Mouse (Mus musculus): Measurements from ENCODE around the gene Slc23a3. TPM values are rescaled to one million over a fixed set of nuclear protein-coding genes. Genes with fewer than 3 reads are reported as not detected.

The Slc23a3 gene
- polyA plus RNA-seq (2015; fragmentation: Nextera tagmentation; extraction: Ambion mirVana): 0.98 TPM in 2 replicates

DNA sequence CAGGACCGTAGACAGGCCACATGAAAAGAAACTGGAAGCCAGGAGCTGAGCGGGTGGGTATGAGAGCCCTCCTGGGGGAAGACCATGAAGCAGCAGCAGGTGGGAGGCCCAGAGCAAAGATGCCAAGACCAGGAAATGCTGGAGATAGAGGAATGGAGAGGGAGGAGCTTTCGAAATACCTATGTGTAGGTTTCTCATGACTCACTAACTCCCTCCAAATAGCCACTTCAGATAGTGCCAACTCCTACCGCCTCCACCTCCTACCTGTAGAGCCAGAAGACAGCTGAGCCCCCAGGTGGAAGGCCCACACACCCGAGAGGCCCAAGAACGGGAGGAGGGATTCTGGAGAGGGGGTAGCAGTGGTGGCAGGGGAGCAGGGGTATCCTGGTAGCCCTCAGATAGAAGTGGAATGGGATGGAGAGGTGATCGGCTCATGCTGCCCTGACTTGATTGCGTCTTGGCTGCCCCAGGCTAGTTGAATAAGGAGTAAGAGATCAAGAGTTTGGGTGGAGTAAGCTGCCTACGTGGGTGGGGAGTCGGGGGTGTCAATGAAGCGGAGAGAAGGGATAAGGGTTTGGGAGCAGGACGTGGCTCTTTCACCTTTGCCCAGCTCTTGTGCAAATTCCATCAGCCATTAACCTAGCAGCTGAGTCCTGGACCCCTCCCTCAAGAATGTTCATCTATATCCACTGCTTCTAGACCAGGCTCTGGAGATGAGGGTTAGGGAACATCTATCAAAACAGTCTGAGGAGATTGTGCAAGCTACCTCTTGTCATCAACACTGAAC is at the start of gene Slc23a3:
Slc23a3 (minus strand) TSS at position 470 of the 787 bp plus-strand sequence.

DNA sequence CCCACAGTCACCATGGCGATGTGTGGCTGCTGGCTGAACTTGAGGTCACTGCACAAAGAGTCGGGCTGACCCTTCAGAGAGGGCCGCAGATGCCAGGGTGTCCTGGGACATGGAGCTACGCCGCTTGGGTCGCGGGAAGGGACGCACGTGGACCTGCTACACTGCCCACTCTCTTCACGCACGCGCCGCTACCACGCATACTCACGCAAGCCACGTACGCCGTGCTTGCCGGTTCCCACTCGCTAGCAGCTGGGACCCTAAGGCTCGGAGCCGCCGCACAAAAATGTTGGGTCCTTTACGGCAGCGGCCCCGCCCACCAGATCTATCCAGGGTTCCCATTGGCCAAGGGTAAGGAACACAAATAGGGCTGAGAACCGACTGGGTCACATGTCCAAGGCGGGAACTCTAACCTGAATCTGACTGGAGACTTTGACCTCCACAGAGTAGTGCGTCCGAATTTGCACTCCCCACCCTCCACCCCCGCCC is 46.5 kb upstream of the Slc23a3 start, which contains the start of gene Abcb6:
Abcb6 (minus strand) TSS at position 288 of the 486 bp plus-strand sequence.

GRCm38 (mm10) chr1:75168472-75169464 is 35.1 kb upstream of the Slc23a3 start, which contains the start of gene Zfand2b:
TSS of gene Zfand2b (plus strand) at chr1:75168646.

DNA sequence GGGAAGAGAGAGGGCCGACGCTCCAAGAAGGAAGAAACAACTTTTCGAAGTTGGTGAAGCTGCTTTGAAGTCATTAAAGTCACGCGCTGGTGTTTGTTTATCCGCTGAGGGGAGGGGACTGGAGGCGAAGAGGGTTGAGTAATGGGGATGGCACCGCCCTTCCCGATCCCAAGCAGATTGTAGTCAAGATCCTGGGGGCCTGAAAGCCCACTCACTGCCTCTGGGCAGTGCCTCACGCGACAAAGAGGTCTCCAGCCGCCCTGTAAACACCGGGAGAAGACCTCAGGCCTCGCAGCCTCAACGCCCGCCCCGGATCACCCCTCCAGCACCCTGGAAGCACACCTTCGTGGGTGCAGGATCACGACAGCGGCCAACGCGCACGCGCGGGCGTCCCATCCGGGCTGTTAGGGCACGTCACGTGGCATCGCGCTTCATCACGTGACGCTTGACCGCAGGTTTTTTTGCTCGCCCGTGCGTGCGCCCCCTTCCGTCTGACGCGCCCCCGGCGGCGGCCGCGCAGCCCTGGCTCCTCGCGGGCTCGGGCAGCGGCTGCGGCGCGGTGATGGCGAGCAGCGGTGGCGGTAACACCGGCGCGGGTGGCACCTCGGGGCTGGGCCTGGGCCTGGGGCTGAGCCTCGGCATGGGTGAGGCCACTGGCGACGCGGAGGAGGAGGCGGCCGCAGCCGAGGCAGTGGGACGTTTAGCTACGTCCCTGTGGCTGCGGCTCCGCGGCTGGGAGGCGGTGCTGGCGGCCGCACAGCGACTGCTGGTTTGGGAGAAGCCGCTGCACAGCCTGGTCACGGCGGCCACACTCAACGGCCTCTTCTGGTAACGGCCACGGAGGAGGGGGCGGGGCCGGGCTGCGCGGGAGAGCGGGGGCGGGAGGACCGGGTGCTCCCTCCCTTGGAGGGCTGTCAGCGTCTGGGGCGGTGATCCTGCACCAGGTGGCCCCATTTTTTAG is 8.9 kb upstream of the Slc23a3 start, which contains the start of the genes Cnppd1 and Retreg2:
Cnppd1 (minus strand) TSS at position 411 of the 961 bp plus-strand sequence.
Retreg2 (plus strand) TSS at position 478 of the 961 bp plus-strand sequence.

DNA sequence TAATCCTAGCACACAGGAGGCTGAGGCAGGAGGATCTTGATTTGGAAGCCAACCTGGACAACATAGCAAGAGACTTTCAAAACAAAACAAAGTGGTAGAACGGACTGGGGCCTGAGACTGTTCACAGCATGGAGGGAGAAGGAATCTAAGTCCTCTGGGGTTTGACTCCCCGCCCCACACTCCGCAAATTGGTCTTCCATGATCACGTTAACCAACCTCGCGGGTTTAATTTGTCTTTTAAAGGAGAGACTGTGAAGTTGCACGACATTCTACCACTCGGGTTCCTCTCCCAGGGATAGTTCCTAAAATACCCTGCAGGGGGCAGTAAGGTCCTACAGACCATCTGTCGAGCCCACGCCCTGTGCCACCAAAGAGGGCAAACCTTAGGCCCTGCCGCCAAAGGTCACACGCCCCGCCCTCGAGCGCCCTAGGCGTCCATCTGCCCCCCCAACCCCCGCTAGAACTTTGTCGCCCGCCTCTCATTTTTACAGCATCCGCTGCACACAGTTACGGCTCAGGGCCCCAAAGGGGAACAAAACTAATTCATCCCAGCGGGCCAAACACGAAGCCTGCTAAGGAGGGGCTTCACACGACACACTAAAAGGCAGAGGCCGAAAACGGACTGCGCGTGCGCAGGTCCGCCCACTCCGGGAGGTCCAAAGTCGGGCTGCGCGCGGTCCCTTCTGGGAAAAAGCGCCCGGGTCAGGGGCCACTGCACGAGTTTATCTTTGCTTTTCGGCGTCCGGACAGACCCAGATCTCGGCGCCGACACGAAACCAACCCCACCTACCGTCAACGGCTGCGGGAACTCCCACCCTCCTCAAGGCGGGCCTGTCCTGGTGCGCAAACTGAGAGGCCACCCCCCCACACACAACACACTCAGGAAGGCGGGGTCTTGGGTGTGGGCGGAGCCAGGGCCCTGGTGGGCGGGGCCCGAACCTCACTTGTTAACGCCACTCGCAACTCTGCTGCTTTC is 9.1 kb downstream of the Slc23a3 start, which contains the start of gene Nhej1:
Nhej1 (minus strand) TSS at position 855 of the 976 bp plus-strand sequence.

Other genes with a start within 250 kb of the Slc23a3 start
- not detected in 2 replicates for gene Fev, start 248.5 kb downstream of the Slc23a3 start, polyA plus RNA-seq (2015; fragmentation: Nextera tagmentation; extraction: Ambion mirVana)
- gene Cryba2, start 240.7 kb downstream of the Slc23a3 start, polyA plus RNA-seq (2015; fragmentation: Nextera tagmentation; extraction: Ambion mirVana): not detected in 2 replicates
- not detected in 2 replicates for gene Cfap65, start 198.3 kb downstream of the Slc23a3 start, polyA plus RNA-seq (2015; fragmentation: Nextera tagmentation; extraction: Ambion mirVana)
- gene Ihh, start 182.2 kb downstream of the Slc23a3 start, polyA plus RNA-seq (2015; fragmentation: Nextera tagmentation; extraction: Ambion mirVana): 0.08 TPM in 1 of 2 replicates, not detected in the other
- 6.5 and 6.7 TPM in 2 replicates for gene Nhej1, start 8.7 kb downstream of the Slc23a3 start, polyA plus RNA-seq (2015; fragmentation: Nextera tagmentation; extraction: Ambion mirVana)
- 30.9 and 33.7 TPM in 2 replicates for gene Cnppd1, start 8.8 kb upstream of the Slc23a3 start, polyA plus RNA-seq (2015; fragmentation: Nextera tagmentation; extraction: Ambion mirVana)
- 23.0 and 25.4 TPM in 2 replicates for gene Retreg2, start 8.9 kb upstream of the Slc23a3 start, polyA plus RNA-seq (2015; fragmentation: Nextera tagmentation; extraction: Ambion mirVana)
- 27.1 and 30.9 TPM in 2 replicates for gene Zfand2b, start 34.8 kb upstream of the Slc23a3 start, polyA plus RNA-seq (2015; fragmentation: Nextera tagmentation; extraction: Ambion mirVana)
- 11.4 and 15.1 TPM in 2 replicates for gene Abcb6, start 46.5 kb upstream of the Slc23a3 start, polyA plus RNA-seq (2015; fragmentation: Nextera tagmentation; extraction: Ambion mirVana)
- gene Ankzf1, start 58.3 kb upstream of the Slc23a3 start, polyA plus RNA-seq (2015; fragmentation: Nextera tagmentation; extraction: Ambion mirVana): 12.1 and 14.3 TPM in 2 replicates
- 25.4 and 26.5 TPM in 2 replicates for gene Atg9a, start 58.3 kb upstream of the Slc23a3 start, polyA plus RNA-seq (2015; fragmentation: Nextera tagmentation; extraction: Ambion mirVana)
- gene Glb1l, start 76.9 kb upstream of the Slc23a3 start, polyA plus RNA-seq (2015; fragmentation: Nextera tagmentation; extraction: Ambion mirVana): 7.8 and 8.9 TPM in 2 replicates
- gene Stk16, start 76.9 kb upstream of the Slc23a3 start, polyA plus RNA-seq (2015; fragmentation: Nextera tagmentation; extraction: Ambion mirVana): 66.2 and 71.5 TPM in 2 replicates
- gene Tuba4a, start 86.0 kb upstream of the Slc23a3 start, polyA plus RNA-seq (2015; fragmentation: Nextera tagmentation; extraction: Ambion mirVana): 37.9 and 41.5 TPM in 2 replicates
- gene A630095N17Rik, start 98.2 kb upstream of the Slc23a3 start, polyA plus RNA-seq (2015; fragmentation: Nextera tagmentation; extraction: Ambion mirVana): not detected in 2 replicates
- 20.6 and 27.3 TPM in 2 replicates for gene Dnajb2, start 102.5 kb upstream of the Slc23a3 start, polyA plus RNA-seq (2015; fragmentation: Nextera tagmentation; extraction: Ambion mirVana)
- 0.30 TPM in 2 replicates for gene Ptprn, start 130.6 kb upstream of the Slc23a3 start, polyA plus RNA-seq (2015; fragmentation: Nextera tagmentation; extraction: Ambion mirVana)
- gene Resp18, start 144.5 kb upstream of the Slc23a3 start, polyA plus RNA-seq (2015; fragmentation: Nextera tagmentation; extraction: Ambion mirVana): 0.29 TPM in 1 of 2 replicates, not detected in the other
- gene Dnpep, start 184.1 kb upstream of the Slc23a3 start, polyA plus RNA-seq (2015; fragmentation: Nextera tagmentation; extraction: Ambion mirVana): 153 and 154 TPM in 2 replicates
- 2,029 and 2,461 TPM in 2 replicates for gene Des, start 226.4 kb upstream of the Slc23a3 start, polyA plus RNA-seq (2015; fragmentation: Nextera tagmentation; extraction: Ambion mirVana)
- gene Speg, start 241.4 kb upstream of the Slc23a3 start, polyA plus RNA-seq (2015; fragmentation: Nextera tagmentation; extraction: Ambion mirVana): 51.1 and 53.5 TPM in 2 replicates

All from urinary bladder, postnatal 0 days (tissue).